Mouse (Mus musculus) induced T-regulatory cell, adult 2 months (primary cell): ENCODE measurements at regions not wholly inside any gene's neighbourhood (a gene's known extent, or its start where the extent isn't known, plus 50 kb on each side); places are given as distances from the start of the nearest gene placed in this dataset.
"Not testable (repeated sequence)": the region's sequence is repeated elsewhere in the genome, so short reads cannot be mapped to it uniquely, and the experiment has no call there.

Experiments
- DNase-seq: peaks from one replicate; pipeline ENCODE4 v3.0.0-alpha.2; 2012; ENCODE audit warnings: low read depth

DNA sequence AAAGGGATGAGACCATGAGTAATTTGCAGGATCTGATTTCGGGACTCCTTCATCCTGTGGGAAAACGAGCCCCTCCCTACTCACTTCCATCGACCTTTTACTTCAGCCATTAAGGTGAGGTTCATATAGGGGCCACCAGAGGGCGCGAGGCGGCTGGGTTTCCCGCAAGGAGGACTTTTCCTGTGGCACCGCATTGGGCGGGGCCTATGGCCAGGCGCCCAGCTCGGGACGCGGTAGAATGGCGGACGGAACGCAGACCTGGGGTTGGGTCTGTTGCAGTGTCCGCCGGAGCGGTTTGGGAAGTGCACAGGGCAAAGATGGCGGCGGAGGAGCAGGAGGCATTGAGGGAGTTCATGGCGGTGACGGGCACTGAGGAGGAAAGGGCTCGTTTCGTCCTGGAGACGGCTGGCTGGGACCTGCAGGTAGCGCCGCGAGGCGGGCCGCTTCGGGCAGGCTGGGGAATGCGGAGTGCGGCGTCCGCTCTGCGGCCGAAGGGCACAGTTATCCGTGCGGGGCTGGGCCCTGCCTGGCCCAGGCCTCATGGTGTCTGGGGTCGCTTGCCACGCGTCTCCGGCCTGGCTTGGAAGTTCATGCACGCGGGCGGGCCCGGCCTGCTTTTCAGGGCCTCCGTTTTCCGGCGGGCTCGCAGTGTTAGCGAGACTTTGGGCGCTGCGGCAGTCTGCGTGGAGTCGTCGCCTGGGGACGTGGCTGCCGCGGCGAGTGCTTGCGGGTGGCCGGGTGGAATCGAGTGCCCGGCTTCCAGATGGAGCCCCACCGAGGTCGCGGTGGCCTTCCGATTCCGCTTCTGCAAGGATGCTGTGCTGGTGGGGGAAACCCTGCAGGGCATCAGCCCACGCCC lies 219.1 kb downstream of the Gm31371 start:
- peak; percentile 95 for DNase-seq

DNA sequence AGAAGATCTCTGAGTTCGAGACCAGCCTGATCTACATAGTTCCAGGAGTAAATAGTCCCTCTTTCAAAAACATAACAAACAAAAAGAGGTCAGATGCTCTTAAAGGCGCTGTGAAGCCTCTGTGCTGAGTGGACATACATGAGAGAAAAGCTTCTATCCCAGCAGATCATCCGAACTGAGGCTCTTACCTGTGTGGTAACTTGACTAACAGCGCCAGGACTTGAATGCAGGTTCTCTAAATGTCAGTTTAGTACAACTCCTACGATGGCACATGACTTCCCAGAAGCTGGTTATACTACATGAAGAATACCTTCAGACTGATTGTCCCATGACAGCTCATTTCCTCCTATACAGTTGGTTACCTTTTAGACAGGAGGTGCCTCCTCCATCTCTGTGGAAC lies 220.4 kb downstream of the Gm31371 start:
- not testable (repeated sequence) for DNase-seq

DNA sequence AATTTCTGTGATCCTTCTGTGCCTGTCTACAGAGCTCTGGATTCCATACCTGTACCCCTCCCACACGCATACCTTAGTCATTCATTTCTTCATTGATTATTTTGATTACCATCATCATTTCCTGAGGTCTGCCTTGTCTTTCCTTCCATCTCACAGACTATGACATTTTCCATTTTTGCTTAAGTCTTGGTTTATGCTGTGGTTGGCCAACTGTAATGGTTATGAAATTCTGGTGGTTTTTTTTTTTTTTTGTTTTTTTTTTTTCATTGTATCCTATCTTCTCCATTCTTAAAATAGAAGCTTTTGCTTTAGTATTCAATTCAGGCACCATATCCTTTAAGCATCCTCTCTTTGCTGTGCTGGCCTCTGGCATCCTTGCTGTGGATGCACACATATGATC lies 227.4 kb downstream of the Gm15319 start:
- not testable (repeated sequence) for DNase-seq

DNA sequence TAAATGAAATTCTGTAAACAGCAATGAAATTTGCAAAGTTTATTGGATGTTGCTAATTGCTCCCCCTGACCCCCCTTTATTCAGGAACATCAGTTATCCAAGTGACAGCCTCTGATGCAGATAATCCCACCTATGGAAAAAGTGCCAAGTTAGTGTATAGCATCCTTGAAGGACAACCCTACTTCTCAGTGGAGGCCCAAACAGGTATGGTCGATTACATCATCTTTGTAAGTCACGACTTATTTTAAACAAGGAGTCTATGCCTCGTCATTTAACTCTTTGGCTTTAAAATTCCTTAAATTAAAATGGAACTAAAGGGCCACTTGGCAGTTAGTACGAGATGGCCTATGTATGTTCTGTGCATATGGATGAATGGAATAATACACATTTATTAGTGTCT lies 217.6 kb downstream of the Gm15319 start:
- DNase-seq, result not testable (repeated sequence)

DNA sequence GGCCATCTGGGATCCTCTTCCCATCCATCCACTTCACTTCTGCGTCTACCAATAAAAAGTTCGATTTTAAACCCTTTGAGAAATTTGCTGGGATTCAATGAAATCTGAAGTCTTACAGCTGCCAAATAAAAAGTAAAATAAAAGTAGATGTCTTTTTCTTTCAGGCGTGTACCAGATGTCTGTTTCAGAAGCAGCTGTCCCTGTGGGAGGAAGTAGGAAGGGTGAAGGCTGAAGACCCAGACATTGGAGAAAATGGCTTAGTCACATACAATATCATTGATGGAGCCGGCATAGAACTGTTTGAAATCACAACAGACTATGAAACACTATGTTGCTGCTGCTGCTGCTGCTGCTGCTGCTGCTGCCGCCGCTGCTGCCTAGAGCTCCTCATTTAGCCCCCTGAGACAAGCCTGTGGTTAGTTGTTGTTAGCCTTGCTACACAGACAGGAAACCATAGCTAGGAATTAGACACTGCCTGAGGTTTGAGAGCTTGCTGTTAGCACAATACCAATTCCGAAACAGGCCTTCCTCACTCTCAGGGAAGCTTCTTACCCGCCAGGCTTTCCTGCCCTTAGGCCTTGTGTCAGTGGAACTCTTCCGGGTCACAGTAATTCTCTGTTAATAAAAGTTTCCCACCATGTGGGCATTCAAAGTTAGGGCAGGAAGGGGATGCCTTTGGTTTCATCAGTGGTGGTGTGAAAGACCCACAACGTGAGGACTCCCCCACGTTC lies 211.5 kb downstream of the Gm15319 start:
- DNase-seq, result not testable (repeated sequence)

DNA sequence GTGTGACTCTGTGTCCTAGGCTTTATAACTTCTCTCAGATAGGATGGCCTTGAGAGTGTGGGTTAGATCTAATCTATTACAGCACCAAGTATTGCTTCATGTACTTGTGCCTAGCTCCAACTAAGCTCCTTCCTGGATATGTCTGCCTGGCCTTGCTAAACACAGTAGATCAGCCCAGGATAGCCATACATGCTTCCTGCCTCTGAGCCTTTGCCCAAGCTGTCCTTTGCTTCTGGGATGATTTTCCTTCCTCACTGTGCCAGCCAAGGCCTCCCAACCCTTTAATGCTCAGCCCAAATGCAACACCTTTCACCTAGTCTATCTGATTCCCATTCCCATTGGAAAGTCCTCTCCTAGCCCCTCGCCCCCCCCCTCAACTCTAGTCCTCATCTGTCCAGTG lies 208.9 kb downstream of the Gm15319 start:
- not testable (repeated sequence) for DNase-seq
